Mouse (Mus musculus): ENCODE data around the gene Ptpn7.
A peak's percentile ranks its signal among the peaks of the same experiment; 100 is the strongest.
"Not testable (repeated sequence)": the region's sequence is repeated elsewhere in the genome, so short reads cannot be mapped to it uniquely, and the experiment has no call there.

Gene Ptpn7

DNA sequence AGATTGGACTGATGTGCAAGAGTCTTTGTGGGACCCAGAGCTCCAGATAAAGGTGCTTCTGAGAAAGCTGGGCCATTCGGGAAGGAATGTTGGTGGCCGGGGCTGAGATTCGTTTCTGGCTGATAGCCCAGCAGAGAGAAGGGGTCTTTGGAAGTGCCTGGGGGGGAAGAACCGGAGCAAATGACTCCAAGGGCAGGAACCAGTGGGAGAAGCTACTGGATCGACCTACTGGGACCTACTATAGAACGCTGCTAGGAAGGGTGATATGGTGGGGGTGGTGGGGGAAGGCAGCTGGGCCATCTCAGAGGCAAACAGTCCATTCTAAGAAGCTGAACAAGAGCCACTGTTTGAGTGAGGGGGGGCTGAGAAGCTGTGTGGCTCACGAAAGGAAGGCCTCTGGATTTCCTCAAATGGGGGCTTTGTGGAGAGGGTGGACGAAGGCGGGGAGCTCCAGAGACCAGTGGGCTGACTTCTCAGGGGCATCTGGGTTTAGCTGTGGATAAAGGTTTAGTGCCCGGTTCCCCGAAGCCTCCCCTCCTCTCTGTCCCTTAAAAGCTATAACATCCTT, 27.1 kb downstream of the Ptpn7 start:
- no peak for DNase-seq

DNA sequence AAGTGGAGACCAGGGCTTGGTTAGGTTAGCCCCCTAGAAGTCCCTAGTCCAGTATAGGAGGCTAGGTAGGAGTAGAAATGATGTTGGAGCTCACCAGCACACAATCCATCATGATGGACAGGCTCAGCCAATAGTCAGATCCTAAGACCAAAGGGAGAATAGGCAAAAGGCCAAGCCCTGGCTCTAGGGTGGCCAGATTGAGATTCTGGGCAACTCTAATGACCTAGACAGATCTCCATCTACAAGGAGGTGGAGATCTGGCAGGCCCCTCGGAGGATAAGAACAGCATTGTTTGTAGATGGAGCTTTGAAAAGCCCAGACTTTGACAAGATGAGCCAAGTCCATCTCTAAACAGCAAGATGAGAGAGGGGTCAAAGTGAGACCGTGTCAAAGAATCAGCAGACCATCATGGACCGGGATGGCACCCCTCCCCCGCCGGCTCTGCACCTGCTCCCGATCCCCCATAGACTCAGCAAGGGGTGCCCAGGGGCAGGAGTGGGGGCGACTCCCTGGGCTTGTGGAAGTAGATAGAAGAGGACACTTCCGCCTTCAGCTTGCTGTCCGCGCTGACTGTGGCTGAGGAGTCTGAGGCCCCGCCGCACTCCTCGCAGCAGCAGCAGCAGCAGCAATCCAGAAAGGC, 28.0 kb downstream of the Ptpn7 start:
- no peak for DNase-seq

DNA sequence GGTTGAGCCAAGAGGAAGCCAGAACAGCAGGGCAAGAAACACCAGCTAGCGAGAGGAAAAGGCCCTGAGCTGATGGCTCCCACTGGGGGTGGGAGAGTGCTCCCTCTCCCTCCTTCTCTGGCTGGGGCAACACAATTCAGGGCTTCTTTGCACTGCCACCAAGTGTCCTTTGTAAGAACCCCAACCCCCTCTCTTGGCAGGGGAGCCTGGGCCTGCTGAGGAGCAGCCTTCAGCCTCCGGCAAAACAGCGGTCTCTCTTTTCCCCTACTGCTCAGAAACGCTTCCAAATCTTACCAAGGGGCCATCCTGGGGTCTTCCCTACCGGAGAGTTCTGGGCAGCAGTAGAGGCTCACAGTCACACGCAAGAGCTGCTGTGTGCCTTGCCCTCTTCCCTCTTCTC, 30.2 kb downstream of the Ptpn7 start:
- no peak for DNase-seq

DNA sequence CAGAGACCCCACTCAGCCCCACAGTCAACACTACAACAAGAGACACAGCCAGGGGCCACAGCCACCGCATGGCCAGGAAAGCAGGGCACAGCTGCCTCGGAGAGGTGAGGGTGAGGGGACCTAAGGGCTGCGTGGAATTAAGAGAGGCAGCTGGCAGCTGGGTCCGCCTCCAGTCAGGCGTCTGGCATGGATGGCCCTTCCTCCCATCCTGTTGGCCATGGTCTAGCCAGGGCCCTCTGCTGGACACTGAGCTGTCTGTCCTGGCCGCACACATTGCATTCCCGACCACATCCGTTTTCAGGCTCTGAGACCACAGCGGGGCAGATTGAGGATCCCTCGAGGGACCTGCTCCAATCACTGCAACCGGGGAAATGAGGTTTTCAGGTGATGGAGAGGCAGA, 34.9 kb downstream of the Ptpn7 start, which contains the start of gene Gpr37l1:
Gene Gpr37l1, minus strand, starts transcription at position 247 of the 400 bp plus-strand sequence.
- DNase-seq, result no peak

DNA sequence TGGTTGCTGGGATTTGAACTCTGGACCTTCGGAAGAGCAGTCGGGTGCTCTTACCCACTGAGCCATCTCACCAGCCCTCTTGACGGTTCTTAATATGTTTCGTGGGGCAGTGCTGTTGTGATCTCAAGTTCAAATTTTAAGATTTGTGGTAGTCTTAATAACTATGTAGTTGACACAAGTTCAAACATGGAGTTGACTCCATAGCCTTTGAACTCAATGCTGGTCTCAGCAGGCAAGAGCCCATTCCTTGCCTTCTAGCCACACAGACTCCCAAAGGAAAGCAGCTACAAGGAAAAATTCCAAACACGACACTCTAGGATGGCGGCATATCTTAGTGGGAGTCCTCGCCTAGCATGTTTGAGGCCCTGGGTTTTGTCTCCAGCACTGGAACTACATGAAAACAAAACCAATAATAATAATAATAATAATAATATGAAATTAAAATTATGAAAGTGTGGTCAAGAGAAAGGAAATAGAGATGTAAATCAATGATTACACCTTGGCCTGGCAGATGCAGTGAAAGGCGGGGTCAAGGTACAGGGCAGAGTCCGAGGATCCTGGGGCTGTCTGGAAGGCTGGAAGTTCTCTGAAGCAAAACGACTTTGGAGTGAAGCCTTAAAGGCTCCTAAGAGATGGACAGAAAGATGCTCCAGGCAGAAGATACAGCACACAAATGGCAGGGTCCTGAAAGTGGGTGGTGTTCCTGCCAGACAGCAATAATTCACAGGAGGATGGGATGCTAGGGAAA, 36.1 kb downstream of the Ptpn7 start:
- no peak for DNase-seq

DNA sequence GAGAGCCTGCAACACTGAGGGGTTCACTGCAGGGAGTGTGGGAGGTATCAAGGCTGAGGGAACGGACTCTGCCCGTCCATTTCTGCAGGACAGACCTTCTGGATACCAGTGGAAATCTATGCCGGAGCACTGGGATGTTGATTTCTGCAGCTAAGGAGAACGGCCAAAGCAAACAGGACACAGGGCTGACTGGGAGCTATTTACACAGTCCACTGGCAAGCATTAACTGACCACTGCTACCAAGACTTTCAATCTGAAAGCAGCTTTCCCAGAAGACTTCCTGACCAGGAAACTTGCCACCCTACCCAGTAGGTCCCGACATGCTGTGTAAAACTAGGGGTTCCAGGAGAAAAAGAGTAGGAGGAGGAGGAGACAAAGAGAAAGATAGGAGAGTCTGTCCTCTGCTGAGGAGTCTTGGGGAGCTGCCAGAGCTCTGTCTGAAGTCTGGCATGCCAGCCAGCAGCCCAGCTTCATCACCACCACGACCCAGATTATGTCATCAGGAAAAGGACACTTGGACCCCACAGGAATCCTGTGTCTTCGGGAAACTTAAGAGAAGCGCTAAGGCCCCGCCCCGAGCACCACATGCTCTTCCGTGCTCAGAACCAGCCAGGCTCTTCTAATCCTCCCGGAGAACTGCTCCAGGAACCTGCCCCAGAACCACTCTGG, 37.2 kb downstream of the Ptpn7 start:
- DNase-seq, result no peak

DNA sequence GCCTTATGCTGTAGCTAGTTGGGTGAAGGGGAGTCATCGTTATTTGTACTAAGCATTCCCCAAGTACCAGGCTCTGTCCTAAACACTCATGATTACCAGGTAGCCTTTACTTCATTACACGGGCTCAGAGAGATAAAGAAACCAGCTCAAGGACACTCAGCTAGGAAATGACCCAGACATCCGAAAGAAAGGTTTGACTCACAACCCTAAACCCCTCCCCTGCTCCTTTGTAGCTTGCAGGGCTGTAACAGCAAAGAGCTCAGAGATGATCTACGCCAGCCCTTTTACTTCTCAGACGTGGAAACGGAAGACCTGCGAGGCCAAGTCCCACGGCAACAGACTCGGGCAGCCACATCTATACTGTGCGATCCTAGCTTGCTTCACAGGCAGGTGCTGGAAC, 37.8 kb downstream of the Ptpn7 start:
- no peak for DNase-seq

DNA sequence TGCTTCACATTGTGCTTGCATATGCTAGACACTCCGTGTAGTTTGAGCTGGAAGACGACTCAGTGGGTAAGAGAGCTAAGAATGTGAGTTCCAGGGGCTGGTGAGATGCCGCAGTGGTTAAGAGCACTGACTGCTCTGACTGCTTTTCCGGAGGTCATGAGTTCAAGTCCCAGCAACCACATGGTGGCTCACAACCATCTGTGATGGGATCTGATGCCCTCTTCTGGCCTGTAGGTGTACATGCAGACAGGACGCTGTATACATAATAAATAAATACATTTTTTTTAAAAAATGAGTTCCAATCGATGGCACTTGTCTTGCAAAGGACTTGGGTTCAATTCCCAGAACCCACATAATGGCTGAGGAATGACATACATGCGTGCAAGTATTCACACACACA, 38.7 kb downstream of the Ptpn7 start:
- DNase-seq, result no peak

DNA sequence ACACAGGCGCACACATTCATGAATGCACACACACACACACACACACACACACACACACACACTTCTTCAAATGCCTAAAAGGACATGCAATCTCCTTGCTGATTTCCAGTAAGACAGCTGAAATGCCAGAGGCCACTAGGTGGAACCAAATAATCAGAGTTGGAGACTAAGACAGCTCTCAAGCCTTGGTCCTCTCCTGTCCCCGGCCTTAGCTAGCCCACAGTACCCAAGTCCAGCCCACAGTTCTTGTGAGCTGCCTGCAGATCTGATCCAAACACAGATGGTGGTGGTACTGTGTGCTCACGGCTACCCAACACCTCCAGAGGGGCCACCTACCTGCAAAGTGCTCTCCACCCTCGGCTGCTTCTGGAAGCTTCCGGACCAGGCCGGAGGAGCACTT, 39.5 kb downstream of the Ptpn7 start:
- peak; percentile 40 for DNase-seq

DNA sequence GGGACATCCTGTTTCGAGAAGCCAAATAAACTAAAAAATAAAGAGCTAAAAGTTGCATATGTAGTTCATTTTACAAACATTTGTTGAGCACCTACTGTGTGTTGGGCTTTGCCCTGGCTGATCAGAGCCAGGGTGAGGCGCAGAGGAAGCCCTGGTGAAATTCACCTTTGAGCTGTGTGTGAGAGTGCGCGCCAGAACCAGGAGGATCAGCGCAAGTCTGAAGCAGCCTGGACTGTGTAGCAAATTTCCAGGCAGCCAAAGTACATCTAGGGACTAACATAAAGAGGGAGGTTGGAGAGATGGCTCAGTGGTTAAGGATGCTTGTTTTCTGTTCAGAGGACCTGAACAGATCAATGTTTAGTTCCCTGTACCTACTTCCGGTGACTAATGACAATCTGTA, 40.8 kb downstream of the Ptpn7 start:
- no peak for DNase-seq

DNA sequence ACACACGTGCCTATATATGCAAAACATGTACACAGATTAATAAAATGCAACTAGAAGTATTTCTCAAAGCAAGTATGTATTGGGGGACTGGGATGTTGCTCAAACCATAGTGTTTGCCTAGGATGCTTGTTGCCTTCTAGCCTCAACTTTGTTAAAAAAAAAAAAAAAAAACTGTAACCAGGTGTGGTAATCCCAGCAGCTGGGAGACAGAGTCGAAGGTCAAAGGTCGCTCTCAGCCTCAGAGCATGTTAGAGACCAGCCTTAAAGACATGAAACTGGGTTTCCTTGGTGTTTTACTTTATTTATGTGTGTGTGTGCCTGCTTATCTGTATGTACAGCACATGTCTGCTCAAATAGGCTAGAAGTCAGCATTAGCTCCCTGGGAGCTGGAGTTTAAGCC, 42.7 kb downstream of the Ptpn7 start:
- no peak for DNase-seq

DNA sequence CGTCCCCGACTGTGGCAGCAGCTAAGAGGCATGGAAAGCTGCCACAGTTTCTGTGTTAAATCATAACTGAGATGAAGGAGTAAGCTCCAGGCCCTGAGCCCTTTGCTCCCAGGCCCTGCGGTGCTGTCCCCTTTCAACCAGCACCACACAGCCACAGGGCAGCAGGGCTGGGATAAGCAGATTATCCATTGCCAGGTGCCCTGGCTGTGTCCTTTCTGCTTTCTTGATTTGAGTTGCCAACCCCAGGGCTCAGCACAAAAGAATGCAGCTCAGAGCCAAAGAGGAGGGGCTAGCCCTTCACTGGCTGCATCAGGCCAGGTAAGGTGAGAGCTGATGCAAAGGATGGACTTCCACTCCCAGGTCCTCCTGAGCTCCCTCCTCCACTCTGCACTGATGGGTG, 45.2 kb downstream of the Ptpn7 start:
- no peak for DNase-seq

DNA sequence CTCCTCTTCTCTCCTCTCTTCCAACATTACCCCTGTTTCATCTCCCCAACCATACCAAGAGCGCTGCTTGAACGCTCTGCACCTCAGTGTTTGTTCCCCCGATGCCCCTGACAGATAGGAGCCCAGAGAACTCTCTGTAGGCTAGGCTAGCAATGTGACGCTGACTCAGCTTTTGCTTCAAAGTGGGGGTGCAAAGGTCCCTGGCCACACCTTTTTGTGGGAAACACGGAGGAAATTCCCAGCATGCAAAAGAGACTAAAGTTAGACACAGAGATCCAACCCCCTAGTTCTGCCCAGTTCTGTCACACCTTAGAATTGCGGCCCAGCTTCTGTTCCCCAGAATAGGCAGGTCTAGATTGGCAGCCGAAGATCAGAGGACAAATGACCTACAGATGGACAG, 46.4 kb downstream of the Ptpn7 start:
- DNase-seq, result no peak

DNA sequence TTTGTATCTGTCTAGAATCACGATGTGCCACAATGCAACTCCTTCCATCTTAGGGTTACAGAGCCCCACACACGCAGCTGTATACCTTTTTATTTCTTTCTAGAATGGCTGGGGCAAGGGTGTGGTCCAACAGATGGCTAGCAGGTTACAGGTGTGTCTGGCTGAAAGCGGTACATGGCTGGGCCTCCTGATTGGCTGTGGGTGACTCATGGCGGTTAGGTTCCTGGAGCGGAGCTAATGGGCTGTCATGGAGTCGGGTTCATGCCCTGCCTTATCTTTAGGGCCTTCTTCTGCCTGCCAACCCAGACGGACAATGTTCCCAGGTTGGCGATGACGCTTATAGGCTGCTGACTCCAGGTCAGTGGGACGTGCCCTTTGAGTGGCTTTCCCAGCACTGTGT, 48.3 kb downstream of the Ptpn7 start:
- DNase-seq, result no peak

DNA sequence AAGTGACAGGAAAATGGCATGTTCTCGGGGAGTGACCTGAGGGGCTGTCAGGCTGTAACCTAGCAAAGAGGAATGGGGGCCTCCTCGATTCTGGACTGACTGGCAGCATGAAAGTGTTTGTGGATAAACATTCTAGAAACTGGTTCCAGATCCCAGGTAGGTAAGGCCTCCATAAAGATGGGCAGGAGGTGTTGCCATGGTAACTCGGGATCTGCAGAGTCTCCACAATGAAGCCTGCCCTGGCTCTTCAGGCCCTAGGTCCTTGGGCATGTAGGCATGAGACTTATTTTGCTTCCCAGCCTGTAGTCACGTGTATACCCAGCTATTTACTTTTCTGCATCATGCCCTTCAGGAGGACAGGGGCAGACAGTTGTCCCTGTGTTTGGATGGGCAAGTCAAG, 48.8 kb downstream of the Ptpn7 start:
- no peak for DNase-seq

DNA sequence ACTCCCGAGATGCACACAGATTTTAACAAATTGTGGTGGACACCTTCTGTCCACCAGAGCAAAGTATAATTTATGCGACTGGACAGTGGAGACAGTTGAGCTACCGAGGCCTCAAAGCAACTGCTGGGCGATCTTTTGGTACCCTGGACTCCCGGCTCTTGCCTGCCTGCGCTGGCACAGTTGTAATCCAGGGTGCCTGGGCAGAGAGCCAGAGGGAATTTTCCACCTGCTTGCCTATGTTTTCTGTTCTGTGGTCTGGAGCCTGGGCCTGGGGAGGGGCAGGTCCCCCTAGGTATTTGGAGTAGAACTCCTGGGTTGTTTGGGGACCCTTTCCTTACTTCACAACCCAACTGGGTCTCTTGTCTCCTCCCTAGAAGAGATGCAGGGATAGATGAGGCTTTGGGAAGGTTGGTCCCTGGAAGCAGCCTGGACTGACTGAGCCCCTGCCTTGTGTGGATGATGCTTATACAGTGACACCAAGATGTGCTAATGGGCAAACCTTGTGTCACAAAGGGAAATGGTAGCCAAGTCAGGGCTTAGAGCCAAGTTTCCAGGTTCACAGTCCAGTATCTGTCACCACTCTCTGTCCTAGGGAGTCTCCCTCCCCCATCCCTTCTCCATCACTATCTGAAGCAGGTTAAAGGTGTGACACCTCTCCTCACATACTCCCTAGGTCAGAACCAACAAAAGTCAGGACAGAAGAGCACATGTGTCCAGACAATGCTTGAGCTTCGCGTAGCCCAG, 49.6 kb downstream of the Ptpn7 start:
- no peak for DNase-seq

DNA sequence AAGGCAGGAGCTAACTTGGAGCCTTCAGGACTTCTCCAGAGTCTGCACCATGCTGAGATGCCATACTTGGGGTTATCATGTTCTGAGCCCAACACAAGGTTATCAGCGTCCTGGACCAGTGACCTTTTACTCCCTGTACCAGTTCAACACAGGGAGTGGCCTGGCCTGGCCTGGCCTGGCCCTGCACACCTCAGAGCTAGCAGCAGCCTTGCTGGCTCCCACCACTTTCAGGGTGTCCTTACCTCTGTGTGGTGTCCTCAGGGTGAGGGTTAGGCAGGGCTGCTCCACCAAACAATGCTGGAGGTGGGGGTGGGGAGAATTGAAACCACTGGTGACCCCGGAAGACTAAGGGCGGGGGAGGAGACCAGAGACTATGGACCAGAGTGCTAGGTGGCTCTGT, 50.5 kb downstream of the Ptpn7 start:
- DNase-seq, result no peak

DNA sequence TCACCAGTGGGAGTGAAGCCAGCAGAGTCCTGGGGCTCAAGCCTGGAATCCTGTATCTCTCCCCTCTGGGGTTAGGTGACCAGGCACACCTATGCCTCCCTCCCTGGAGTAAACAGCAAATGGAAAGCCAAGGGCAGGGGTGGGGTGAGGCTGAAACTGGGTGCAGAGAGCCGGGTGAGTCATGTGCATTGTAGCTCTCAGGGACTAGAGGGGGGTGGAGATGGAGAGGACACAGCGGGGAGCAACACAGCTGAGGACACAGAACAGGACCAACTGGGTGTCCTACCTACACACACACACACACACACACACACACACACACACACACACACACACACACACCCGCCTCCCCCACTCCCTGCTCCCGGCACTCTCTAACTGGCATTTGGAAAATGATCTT, 50.9 kb downstream of the Ptpn7 start:
- DNase-seq, result no peak

DNA sequence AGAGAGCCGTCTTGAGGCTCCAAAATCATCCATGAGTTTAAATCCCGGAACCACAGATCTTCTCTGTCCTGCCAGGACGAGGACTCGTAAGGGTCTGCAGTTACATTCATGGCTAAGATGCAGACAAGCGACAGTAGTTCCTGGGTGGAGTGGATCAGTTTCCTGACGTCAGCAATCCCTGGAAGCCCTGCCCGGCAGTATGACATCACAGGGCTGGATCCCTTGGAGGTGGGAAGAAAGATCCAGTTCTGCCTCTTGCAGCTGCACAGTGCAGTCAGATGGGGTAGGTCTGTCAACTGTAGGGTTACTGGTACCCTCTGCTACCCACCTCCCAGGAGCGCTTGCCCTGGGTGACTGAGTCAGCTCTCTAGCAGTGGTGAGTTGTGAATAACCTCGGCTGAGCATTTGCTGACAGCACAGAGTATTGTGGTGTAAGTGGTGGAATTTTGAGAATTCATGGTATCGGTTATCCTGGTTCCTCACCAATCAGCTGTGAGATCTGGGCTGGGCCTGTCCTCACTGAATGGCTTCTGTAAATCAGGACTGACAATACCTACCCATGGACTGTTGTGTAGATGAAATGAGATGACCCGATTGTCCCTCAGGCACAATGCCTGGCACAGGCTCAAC, 51.6 kb downstream of the Ptpn7 start:
- DNase-seq, result no peak

DNA sequence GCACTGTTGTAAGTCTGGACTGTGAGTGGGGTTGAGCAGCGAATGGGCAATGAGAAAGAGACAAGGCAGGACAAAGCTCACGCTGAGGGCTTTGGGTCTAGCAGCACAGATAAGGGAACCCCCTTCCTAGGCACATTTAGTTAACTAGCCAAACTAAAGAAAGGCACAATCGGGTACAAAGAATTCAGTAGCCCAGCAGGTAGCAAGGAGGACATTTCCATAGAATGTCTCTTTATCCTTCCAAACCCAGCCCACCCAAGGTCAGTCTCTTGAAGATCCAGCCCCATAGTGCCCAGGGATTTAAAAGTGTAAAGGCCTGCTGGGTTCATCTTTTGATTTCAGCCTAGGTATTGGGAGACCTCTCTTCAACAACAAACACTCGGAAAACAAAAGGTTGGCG, 53.4 kb downstream of the Ptpn7 start:
- DNase-seq, result no peak

DNA sequence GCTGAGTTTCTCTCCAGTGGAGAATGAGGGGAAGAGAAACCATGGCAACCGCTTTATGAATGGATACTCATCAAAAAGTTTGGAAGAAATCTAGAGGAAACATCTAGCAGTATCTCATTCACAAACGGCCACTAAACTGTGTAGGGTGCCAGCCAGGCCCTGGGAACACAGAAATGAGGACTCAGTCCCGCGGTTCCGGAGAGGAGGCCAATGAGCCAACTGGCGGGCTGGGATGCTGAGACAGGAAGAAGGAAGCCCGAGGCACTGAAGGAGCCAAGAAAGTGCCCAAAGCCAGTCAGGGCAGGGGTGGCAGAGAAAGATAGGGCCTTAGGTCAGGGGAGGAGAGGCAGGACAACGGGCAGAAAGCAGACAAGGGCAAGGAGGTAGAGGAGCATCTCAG, 53.9 kb downstream of the Ptpn7 start:
- DNase-seq, result no peak

DNA sequence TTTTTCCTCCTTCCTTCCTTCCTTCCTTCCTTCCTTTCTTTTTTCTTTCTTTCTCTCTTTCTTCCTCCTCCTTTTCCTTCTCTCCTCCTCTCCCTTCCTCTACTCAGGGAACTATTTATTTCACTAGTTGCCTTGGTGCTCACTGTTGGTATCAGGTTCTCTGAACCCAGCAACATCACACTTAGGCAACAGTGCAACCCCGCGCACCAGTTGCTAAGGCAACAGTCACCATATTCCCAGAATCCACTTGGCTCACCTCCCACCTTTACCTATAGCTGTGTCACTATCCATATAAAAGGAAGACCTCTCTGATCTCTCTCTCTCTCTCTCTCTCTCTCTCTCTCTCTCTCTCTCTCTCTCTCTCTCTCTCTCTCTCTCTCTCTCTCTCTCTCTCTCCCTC, 54.5 kb downstream of the Ptpn7 start:
- DNase-seq, result not testable (repeated sequence)

DNA sequence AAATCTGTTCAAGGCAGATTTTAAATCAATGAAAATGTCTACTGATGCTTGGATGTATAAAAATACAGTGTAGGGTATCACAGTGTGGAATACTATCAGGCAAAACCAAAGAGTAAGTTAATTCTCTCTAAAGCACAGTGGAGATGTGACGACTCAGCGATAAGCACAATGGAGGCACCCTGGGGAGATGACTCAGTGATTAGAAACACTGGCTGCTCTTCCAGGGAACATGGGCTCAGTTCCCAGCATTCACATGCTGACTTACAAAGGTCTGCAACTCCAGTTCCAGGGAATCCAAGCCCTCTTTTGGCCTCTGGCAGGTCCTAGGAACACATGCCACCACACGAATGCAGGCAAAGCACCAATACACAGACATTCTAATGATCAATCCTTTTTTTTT, 55.7 kb downstream of the Ptpn7 start:
- DNase-seq, result no peak

Data from cerebellum, adult 11 months (tissue).